Mouse (Mus musculus) heart, postnatal 0 days (tissue): ENCODE measurements around the gene Gm49384. TPM values are rescaled to one million over a fixed set of nuclear protein-coding genes. Genes with fewer than 3 reads are reported as not detected.

ENCODE experiments used
- ATAC-seq: fragments of 200-750 bp; cut with Nextera tagmentation; 2 replicates; pipeline ENCODE4 v1.8.0; 2017; ENCODE audit warnings: low read depth, moderate number of reproducible peaks, moderate library complexity; ENCODE audit not compliant: insufficient read depth
- DNase-seq: peaks from one replicate; pipeline ENCODE4 v3.0.0-alpha.2; 2016; ENCODE audit warnings: low spot score
- H3K27ac ChIP-seq: fragments of 300-500 bp; sonication (generic); 2 replicates; pipeline ENCODE4 v1.5.1; 2014; ENCODE audit warnings: low read depth, mild to moderate bottlenecking
- H3K27me3 ChIP-seq: fragments of 300-500 bp; sonication (generic); 2 replicates; pipeline ENCODE4 v1.6.1; 2014; ENCODE audit warnings: low read length, mixed read lengths; ENCODE audit not compliant: control insufficient read depth, insufficient read depth
- H3K36me3 ChIP-seq: fragments of 300-500 bp; sonication (generic); replicated peaks from 2 replicates; pipeline ENCODE4 v1.6.1; 2014; ENCODE audit warnings: low read length, mixed read lengths; ENCODE audit not compliant: control insufficient read depth, insufficient read depth
- H3K4me1 ChIP-seq: fragments of 300-500 bp; sonication (generic); 2 replicates; pipeline ENCODE4 v1.6.1; 2014; ENCODE audit warnings: antibody characterized with exemption; ENCODE audit not compliant: control insufficient read depth, insufficient read depth
- H3K4me2 ChIP-seq: fragments of 300-500 bp; sonication (generic); 2 replicates; pipeline ENCODE4 v1.6.1; 2014; ENCODE audit warnings: low read depth, mild to moderate bottlenecking, low read length, moderate library complexity
- H3K4me3 ChIP-seq: fragments of 300-500 bp; sonication (generic); 2 replicates; pipeline ENCODE4 v1.5.1; 2014; ENCODE audit warnings: low read depth, low read length
- H3K9ac ChIP-seq: fragments of 300-500 bp; sonication (generic); replicated peaks from 2 replicates; pipeline ENCODE4 v1.6.1; 2014; ENCODE audit warnings: low read depth, low read length, mixed read lengths
- H3K9me3 ChIP-seq: fragments of 300-500 bp; sonication (generic); replicated peaks from 2 replicates; pipeline ENCODE4 v1.6.1; 2016; ENCODE audit warnings: low read length; ENCODE audit not compliant: control insufficient read depth
- CTCF ChIP-seq: IDR thresholded peaks from 2 replicates; pipeline ENCODE4 v1.5.1; 2016; ENCODE audit warnings: antibody characterized with exemption, control low read depth, low read depth
- EP300 ChIP-seq: IDR thresholded peaks from 2 replicates; pipeline ENCODE4 v1.6.1; 2016; ENCODE audit warnings: antibody characterized with exemption, low read depth
- WGBS: fragments of 180-500 bp; shearing (Covaris S2); extraction: QIAGEN DNeasy Blood & Tissue Kit; methylation state at CpG from one replicate; pipeline ENCODE4 v1.1.7; 2014; 5-methylcytosine and 5-hydroxymethylcytosine counted together
- polyA plus RNA-seq: library from polyadenylated mRNA; unstranded; fragments of >200 nt; fragmentation: Nextera tagmentation; extraction: Ambion mirVana; gene quantifications from 2 replicates; pipeline ENCODE4 v1.2.1, GENCODE M21; 2015
- total RNA-seq: library from RNA; depleted of rRNA; stranded (reverse); fragments of >200 nt; gene quantifications from 2 replicates; pipeline ENCODE4 v1.2.3, GENCODE M21; 2014; ENCODE audit warnings: low replicate concordance

Gene Gm49384
- total and polyA plus RNA-seq, 2 experiments from 2014 or later: 5.5 to 7.1 TPM

- 89% methylated on average over 8 of the region's 8 CpGs for WGBS
Measured at GRCm38 (mm10) chr12:69207396-69207795, 3.3 kb upstream of the Gm49384 start.

GRCm38 (mm10) chr12:69198985-69199384 lies 5.1 kb downstream of the Gm49384 start:
- ATAC-seq: no peak
- TF ChIP-seq EP300 (no peak), CTCF (no peak)
- Histone ChIP-seq H3K4me1 (peaks cover 4% of the 10 kb centered on the region; the same call in 1 of the 2 replicates), H3K4me3 (no peak overlapping the region; the same call in 1 of the 2 replicates), H3K9me3 (no peaks in the 10 kb centered on the region), H3K4me2 (no peak overlapping the region), H3K27me3 (no peaks in the 10 kb centered on the region), H3K27ac (no peak overlapping the region), H3K9ac (no peak overlapping the region), H3K36me3 (peaks cover 23% of the 10 kb centered on the region)
- no peak for DNase-seq

More at GRCm38 (mm10) chr12:69207396-69207795, 3.3 kb upstream of the Gm49384 start:
- ATAC-seq (no peak), DNase-seq (no peak)
- Histone ChIP-seq H3K4me1 (no peaks in the 10 kb centered on the region), H3K36me3 (peaks cover 16% of the 10 kb centered on the region; the same call in 1 of the 2 replicates), H3K9ac (no peak overlapping the region), H3K27ac (no peak overlapping the region), H3K4me2 (no peak overlapping the region), H3K27me3 (no peaks in the 10 kb centered on the region), H3K4me3 (no peak overlapping the region), H3K9me3 (no peaks in the 10 kb centered on the region)
- TF ChIP-seq CTCF (no peak), EP300 (no peak)

DNA sequence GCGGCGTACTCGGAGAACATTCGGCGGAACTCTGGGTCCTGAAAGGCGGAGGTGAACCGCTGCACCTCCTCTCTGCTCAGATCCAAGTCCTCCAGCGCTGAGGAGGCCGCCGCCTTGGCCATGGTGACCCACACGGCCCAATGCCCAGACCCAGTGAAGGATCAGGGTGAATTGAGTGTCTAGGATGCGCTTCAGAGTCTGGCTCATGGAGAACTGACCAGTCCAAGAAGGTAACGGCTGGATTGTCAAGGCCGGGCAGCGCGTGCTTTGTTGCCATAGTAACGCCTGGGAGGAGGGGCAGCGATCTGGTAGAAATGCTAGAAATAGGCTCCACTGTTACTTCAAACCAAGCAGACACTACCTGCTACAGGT lies 5.9 kb downstream of the Gm49384 start, which contains the start of gene Dnaaf2:
Dnaaf2 (minus strand) TSS at position 266 of the 372 bp plus-strand sequence.
- H3K27me3 ChIP-seq: no peaks in the 10 kb centered on the region
- peaks cover 4% of the 10 kb centered on the region; the same call in 1 of the 2 replicates for H3K4me1 ChIP-seq
- peak within 1 kb of the TSS; percentile 86 for H3K9ac ChIP-seq
- peak within 1 kb of the TSS; percentile 93 for H3K4me2 ChIP-seq
- H3K4me3 ChIP-seq: peak within 1 kb of the TSS; percentile 99
- peaks cover 23% of the 10 kb centered on the region for H3K36me3 ChIP-seq
- H3K27ac ChIP-seq: peak within 1 kb of the TSS; percentile 86
- 0% methylated on average over 18 of the region's 18 CpGs for WGBS
- ATAC-seq (peak; percentile 28; the same call in 1 of the 2 replicates), DNase-seq (peak; percentile 51)
- TF ChIP-seq EP300 (no peak), CTCF (no peak)
- no peaks in the 10 kb centered on the region for H3K9me3 ChIP-seq

- Histone ChIP-seq H3K9ac (peak overlapping the region; percentile 86), H3K27ac (peak overlapping the region; percentile 86), H3K4me1 (peaks cover 4% of the 10 kb centered on the region; the same call in 1 of the 2 replicates), H3K9me3 (no peaks in the 10 kb centered on the region), H3K4me3 (peak overlapping the region; percentile 99), H3K36me3 (peaks cover 18% of the 10 kb centered on the region), H3K4me2 (peak overlapping the region; percentile 93), H3K27me3 (no peaks in the 10 kb centered on the region)
- ATAC-seq (peak; percentile 64), DNase-seq (peak; percentile 25)
- under 1% methylated on average over 89 of the region's 94 CpGs for WGBS
- no peak for TF ChIP-seq CTCF
- no peak for TF ChIP-seq EP300
Measured at GRCm38 (mm10) chr12:69197378-69198163, 6.5 kb downstream of the Gm49384 start.

GRCm38 (mm10) chr12:69196444-69197377 lies 7.4 kb downstream of the Gm49384 start, which contains the start of gene Gm49383:
Gm49383 (minus strand) TSS chr12:69197104.
- peaks cover 10% of the 10 kb centered on the region for H3K36me3 ChIP-seq
- H3K4me2 ChIP-seq: peak within 1 kb of the TSS; percentile 93
- WGBS: under 1% methylated on average over 75 of the region's 75 CpGs
- H3K27me3 ChIP-seq: no peaks in the 10 kb centered on the region
- DNase-seq: peak; percentile 85
- peak within 1 kb of the TSS; percentile 86 for H3K27ac ChIP-seq
- peak within 1 kb of the TSS; percentile 86 for H3K9ac ChIP-seq
- peak; percentile 78 for ATAC-seq
- H3K4me1 ChIP-seq: peaks cover 4% of the 10 kb centered on the region; the same call in 1 of the 2 replicates
- H3K4me3 ChIP-seq: peak within 1 kb of the TSS; percentile 99
- no peak for TF ChIP-seq EP300
- no peak for TF ChIP-seq CTCF
- no peaks in the 10 kb centered on the region for H3K9me3 ChIP-seq
